Mouse (Mus musculus): Measurements from ENCODE around the gene Arhgdia. TPM values are rescaled to one million over a fixed set of nuclear protein-coding genes. Genes with fewer than 3 reads are reported as not detected.

Arhgdia gene
- polyA plus RNA-seq (2015; fragmentation: Nextera tagmentation; extraction: Ambion mirVana): 435 and 439 TPM in 2 replicates

GRCm38 (mm10) chr11:120581490-120582267, at the start of gene Arhgdia:
Arhgdia (minus strand) TSS chr11:120581624.
- Histone ChIP-seq H3K27ac (ENCODE audit: low read length) (peak within 1 kb of the TSS; percentile 92), H3K4me1 (ENCODE audit: control insufficient read depth, insufficient read depth, low read length) (peaks cover 20% of the 10 kb centered on the region), H3K4me2 (ENCODE audit: low read depth, low read length) (peak within 1 kb of the TSS; percentile 95), H3K9me3 (replicated peaks; ENCODE audit: control insufficient read depth, low read length) (peaks cover 3% of the 10 kb centered on the region; the same call in 1 of the 2 replicates), H3K9ac (ENCODE audit: low read length) (peak within 1 kb of the TSS; percentile 95), H3K27me3 (ENCODE audit: control insufficient read depth, insufficient read depth, low read length) (no peaks in the 10 kb centered on the region), H3K4me3 (ENCODE audit: low read length) (peak within 1 kb of the TSS; percentile 92), H3K36me3 (ENCODE audit: control insufficient read depth, insufficient read depth) (peaks cover 42% of the 10 kb centered on the region)
- peak; percentile 78 for ATAC-seq (replicated peaks; ENCODE audit: extremely low read depth, insufficient read depth, low FRiP score)
- WGBS: 4% methylated on average over 74 of the region's 75 CpGs

DNA sequence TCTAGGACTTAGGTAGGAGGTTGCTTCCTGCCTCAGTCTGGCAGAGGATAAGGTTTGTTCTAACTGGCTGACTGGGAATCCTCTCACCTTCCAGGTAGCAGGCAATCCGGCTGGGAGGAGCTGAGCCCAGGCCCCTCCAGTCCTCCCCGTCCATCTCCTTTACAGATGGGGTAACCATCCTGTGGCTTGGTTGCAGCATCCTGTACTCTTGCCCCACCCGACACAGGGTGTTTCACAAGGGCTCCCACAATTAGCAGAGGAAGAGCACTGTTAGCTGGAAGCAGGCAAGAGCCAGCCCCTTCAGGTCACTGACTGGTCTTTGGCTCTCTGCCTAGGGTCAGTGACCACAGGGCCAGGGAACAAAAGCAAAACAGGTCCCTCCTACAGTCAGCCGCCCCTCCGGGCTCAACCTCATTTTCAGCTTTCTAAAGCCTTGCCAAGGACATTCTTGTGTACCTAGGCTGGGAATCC, 49.0 kb upstream of the Arhgdia start:
- WGBS: 38% methylated on average over 5 of the region's 5 CpGs
- Histone ChIP-seq H3K36me3 (ENCODE audit: control insufficient read depth, insufficient read depth) (peaks cover 8% of the 10 kb centered on the region), H3K27me3 (ENCODE audit: control insufficient read depth, insufficient read depth, low read length) (no peaks in the 10 kb centered on the region), H3K9me3 (replicated peaks; ENCODE audit: control insufficient read depth, low read length) (no peaks in the 10 kb centered on the region), H3K9ac (ENCODE audit: low read length) (peak overlapping the region; percentile 54), H3K4me2 (ENCODE audit: low read depth, low read length) (peak overlapping the region; percentile 34), H3K4me3 (ENCODE audit: low read length) (no peak overlapping the region), H3K27ac (ENCODE audit: low read length) (peak overlapping the region; percentile 52), H3K4me1 (ENCODE audit: control insufficient read depth, insufficient read depth, low read length) (peaks cover 35% of the 10 kb centered on the region)
- ATAC-seq (replicated peaks; ENCODE audit: extremely low read depth, insufficient read depth, low FRiP score): no peak

- Histone ChIP-seq H3K27ac (ENCODE audit: low read length) (peak overlapping the region; percentile 52), H3K36me3 (ENCODE audit: control insufficient read depth, insufficient read depth) (peaks cover 8% of the 10 kb centered on the region), H3K9me3 (replicated peaks; ENCODE audit: control insufficient read depth, low read length) (no peaks in the 10 kb centered on the region), H3K9ac (ENCODE audit: low read length) (peak overlapping the region; percentile 54), H3K4me3 (ENCODE audit: low read length) (no peak overlapping the region; the same call in 1 of the 2 replicates), H3K4me1 (ENCODE audit: control insufficient read depth, insufficient read depth, low read length) (peaks cover 39% of the 10 kb centered on the region), H3K4me2 (ENCODE audit: low read depth, low read length) (peak overlapping the region; percentile 34), H3K27me3 (ENCODE audit: control insufficient read depth, insufficient read depth, low read length) (no peaks in the 10 kb centered on the region)
- ATAC-seq (replicated peaks; ENCODE audit: extremely low read depth, insufficient read depth, low FRiP score): no peak
- 8% methylated on average over 7 of the region's 7 CpGs for WGBS
These were observed 48.5 kb upstream of the Arhgdia start for GRCm38 (mm10) chr11:120629911-120630310.

GRCm38 (mm10) chr11:120629341-120629730, 47.9 kb upstream of the Arhgdia start:
- peak overlapping the region; percentile 34 for H3K4me2 ChIP-seq (ENCODE audit: low read depth, low read length)
- no peaks in the 10 kb centered on the region for H3K9me3 ChIP-seq (replicated peaks; ENCODE audit: control insufficient read depth, low read length)
- H3K9ac ChIP-seq (ENCODE audit: low read length): peak overlapping the region; percentile 54; the same call in 1 of the 2 replicates
- 74% methylated on average over 23 of the region's 23 CpGs for WGBS
- H3K36me3 ChIP-seq (ENCODE audit: control insufficient read depth, insufficient read depth): peaks cover 8% of the 10 kb centered on the region
- no peak for ATAC-seq (replicated peaks; ENCODE audit: extremely low read depth, insufficient read depth, low FRiP score)
- H3K4me1 ChIP-seq (ENCODE audit: control insufficient read depth, insufficient read depth, low read length): peaks cover 39% of the 10 kb centered on the region
- H3K27me3 ChIP-seq (ENCODE audit: control insufficient read depth, insufficient read depth, low read length): no peaks in the 10 kb centered on the region
- peak overlapping the region; percentile 52; the same call in 1 of the 2 replicates for H3K27ac ChIP-seq (ENCODE audit: low read length)
- no peak overlapping the region; the same call in 1 of the 2 replicates for H3K4me3 ChIP-seq (ENCODE audit: low read length)

DNA sequence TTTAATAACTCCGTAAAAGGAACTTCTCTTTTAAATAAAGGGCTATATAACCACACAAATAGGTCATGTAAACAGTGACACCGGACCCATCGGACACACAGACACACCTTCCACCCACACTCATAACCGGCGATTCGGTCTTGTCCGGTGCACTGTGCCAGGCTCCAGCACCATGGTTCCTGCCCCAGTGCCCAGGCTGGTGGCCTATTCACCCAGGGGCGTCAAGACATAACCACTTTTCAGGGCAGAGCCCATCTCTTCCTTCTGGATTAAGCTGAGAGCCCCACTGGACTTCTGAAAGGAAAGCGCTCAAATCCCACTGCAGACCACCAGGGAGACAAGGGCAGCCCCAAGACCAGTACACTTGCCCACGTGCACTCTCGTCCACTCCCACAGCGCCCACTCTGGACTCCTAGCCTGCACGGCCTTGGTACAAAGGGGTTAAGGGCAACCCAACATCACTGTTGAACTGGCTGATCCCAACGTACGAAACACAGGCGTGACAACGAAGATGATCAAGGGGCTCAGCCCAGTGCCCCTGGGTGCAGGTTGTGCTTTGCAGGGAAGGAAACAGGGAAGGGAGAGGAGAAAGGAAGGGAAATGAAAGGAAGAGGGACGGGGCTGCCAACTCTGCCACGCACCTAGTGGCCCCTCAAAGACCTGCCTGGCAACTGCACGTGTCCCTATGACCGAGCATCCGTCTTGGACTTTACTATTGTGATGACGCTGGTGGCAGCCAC, 47.3 kb upstream of the Arhgdia start:
- Histone ChIP-seq H3K27ac (ENCODE audit: low read length) (no peak overlapping the region), H3K9ac (ENCODE audit: low read length) (no peak overlapping the region), H3K36me3 (ENCODE audit: control insufficient read depth, insufficient read depth) (peaks cover 8% of the 10 kb centered on the region), H3K9me3 (replicated peaks; ENCODE audit: control insufficient read depth, low read length) (no peaks in the 10 kb centered on the region), H3K4me3 (ENCODE audit: low read length) (no peak overlapping the region; the same call in 1 of the 2 replicates), H3K27me3 (ENCODE audit: control insufficient read depth, insufficient read depth, low read length) (no peaks in the 10 kb centered on the region), H3K4me1 (ENCODE audit: control insufficient read depth, insufficient read depth, low read length) (peaks cover 44% of the 10 kb centered on the region), H3K4me2 (ENCODE audit: low read depth, low read length) (no peak overlapping the region)
- no peak for ATAC-seq (replicated peaks; ENCODE audit: extremely low read depth, insufficient read depth, low FRiP score)
- 92% methylated on average over 23 of the region's 23 CpGs for WGBS

DNA sequence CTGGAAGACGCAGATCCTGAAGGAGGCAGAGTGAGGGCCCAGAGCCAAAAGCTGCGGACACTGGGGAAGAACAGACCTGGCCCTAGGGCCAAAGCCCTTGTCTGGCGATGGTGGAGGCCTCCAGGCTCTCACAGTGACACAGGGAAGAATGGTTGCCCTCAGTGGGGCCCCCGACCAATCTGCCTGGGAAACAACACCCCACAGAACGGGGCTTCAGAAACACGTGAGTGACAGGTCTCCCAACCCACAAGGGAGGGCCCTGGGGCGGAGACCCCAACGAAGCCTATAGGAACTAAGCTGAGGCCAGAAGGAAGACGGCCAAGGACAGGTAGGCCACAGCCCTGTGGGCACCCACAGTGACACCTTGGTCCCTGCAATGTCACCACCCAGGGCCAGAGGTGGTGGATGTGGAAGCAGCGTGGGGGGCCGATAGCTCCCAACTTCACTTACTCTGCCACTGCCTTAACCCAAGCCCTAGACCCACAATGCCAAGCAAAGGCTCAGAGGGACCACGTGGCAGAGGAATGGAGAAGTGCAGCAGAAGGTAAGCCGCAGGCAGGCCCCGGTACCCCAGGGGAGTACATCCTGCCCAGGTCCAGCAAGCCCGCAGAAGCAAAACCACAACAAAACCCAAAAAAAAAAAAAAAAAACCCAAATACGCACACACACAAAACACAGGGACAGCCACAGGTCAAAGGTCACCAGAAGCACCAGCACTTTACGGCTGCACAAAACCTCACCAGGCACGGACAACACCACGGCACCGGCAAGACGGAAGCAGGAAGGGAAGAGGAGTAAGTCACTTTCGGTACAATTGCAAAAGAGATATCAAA, 46.3 kb upstream of the Arhgdia start:
- H3K27ac ChIP-seq (ENCODE audit: low read length): 0 out of 2 replicates have a peak overlapping the region, but pooled peaks have one; percentile 34
- H3K4me2 ChIP-seq (ENCODE audit: low read depth, low read length): peak overlapping the region; percentile 15; the same call in 1 of the 2 replicates
- no peak for ATAC-seq (replicated peaks; ENCODE audit: extremely low read depth, insufficient read depth, low FRiP score)
- peak overlapping the region; percentile 26; the same call in 1 of the 2 replicates for H3K9ac ChIP-seq (ENCODE audit: low read length)
- H3K4me3 ChIP-seq (ENCODE audit: low read length): no peak overlapping the region
- peaks cover 8% of the 10 kb centered on the region for H3K36me3 ChIP-seq (ENCODE audit: control insufficient read depth, insufficient read depth)
- no peaks in the 10 kb centered on the region for H3K9me3 ChIP-seq (replicated peaks; ENCODE audit: control insufficient read depth, low read length)
- H3K4me1 ChIP-seq (ENCODE audit: control insufficient read depth, insufficient read depth, low read length): peaks cover 44% of the 10 kb centered on the region
- 82% methylated on average over 22 of the region's 22 CpGs for WGBS
- no peaks in the 10 kb centered on the region for H3K27me3 ChIP-seq (ENCODE audit: control insufficient read depth, insufficient read depth, low read length)

- WGBS: 89% methylated on average over 11 of the region's 11 CpGs
- ATAC-seq (replicated peaks; ENCODE audit: extremely low read depth, insufficient read depth, low FRiP score): no peak
- Histone ChIP-seq H3K27me3 (ENCODE audit: control insufficient read depth, insufficient read depth, low read length) (no peaks in the 10 kb centered on the region), H3K4me3 (ENCODE audit: low read length) (no peak overlapping the region), H3K9ac (ENCODE audit: low read length) (peak overlapping the region; percentile 26; the same call in 1 of the 2 replicates), H3K36me3 (ENCODE audit: control insufficient read depth, insufficient read depth) (peaks cover 11% of the 10 kb centered on the region), H3K4me1 (ENCODE audit: control insufficient read depth, insufficient read depth, low read length) (peaks cover 39% of the 10 kb centered on the region), H3K27ac (ENCODE audit: low read length) (0 out of 2 replicates have a peak overlapping the region, but pooled peaks have one; percentile 34), H3K4me2 (ENCODE audit: low read depth, low read length) (no peak overlapping the region), H3K9me3 (replicated peaks; ENCODE audit: control insufficient read depth, low read length) (no peaks in the 10 kb centered on the region)
These were observed 45.5 kb upstream of the Arhgdia start for GRCm38 (mm10) chr11:120626785-120627467.
